Mouse (Mus musculus) kidney, adult 2 months (tissue): ENCODE measurements at regions not wholly inside any gene's neighbourhood (a gene's known extent, or its start where the extent isn't known, plus 50 kb on each side); places are given as distances from the start of the nearest gene placed in this dataset.
A peak's percentile ranks its signal among the peaks of the same experiment; 100 is the strongest.

Experiments
- CTCF ChIP-seq: fragments of 200-500 bp; conservative IDR thresholded peaks from 2 replicates; pipeline ENCODE4 v1.5.1; 2011; ENCODE audit warnings: low read depth, mild to moderate bottlenecking, control low read depth, low read length, moderate library complexity, mixed read lengths; ENCODE audit not compliant: insufficient read depth, insufficient read length
- POLR2A ChIP-seq: fragments of 200-500 bp; IDR thresholded peaks from one replicate; pipeline ENCODE4 v1.6.1; 2011; ENCODE audit warnings: low read depth, low read length, control low read depth

- TF ChIP-seq CTCF (peak; percentile 67), POLR2A (no peak)
Measured at GRCm38 (mm10) chr2:178542032-178542431, 111.7 kb downstream of the Cdh26 start.
